Mouse (Mus musculus) cerebellum, postnatal 10 days (tissue): ENCODE measurements around the gene Brix1.

ENCODE experiments used
- DNase-seq, 2 experiments: peaks; one replicate each; pipeline ENCODE4 v3.0.0; 2021; ENCODE audit warnings: mixed read lengths in 2 of 2

Brix1 gene

GRCm38 (mm10) chr15:10442275-10442674, 43.5 kb downstream of the Brix1 start:
- no peak for DNase-seq

GRCm38 (mm10) chr15:10441493-10441892, 44.3 kb downstream of the Brix1 start:
- DNase-seq = no peak

DNA sequence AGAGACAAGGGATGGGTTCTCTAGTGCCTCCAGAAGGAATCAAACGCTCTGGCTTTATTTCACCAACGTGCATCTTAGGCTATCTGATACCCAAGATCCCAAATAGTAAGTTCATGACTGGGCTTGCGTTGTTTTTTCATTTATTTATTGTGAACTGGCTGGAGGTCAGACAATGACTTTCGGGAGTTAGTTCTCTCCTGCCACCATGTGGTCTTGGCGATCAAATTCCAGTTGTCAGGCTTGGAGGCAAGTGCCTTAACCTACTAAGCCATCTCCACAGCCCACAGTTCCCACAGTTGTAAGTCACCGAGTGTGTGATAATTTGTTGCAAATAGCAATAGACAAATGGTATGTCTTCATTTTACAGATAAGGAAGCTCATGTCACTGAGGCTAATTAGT, 45.8 kb downstream of the Brix1 start:
- peak; percentile 20 to 22 for DNase-seq

DNA sequence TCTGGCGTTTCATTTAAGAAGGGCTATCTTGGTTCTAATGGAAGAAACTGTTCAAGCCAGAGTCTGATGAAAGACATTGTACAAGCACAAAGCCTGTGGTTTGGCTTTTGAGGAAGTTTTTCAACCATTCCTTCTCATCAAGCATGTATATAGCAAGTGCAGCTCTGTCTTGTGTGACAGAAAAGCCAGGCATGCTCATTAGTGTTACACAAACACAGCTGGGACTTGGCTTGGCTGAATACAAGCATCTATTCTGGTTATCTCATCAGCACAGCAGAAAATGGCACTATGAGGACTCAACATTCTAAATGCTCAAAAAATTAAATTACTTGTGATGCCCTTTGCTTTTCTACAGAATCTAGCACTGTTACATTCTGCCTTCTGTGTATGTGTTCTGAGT, 48.9 kb downstream of the Brix1 start:
- no peak for DNase-seq

DNA sequence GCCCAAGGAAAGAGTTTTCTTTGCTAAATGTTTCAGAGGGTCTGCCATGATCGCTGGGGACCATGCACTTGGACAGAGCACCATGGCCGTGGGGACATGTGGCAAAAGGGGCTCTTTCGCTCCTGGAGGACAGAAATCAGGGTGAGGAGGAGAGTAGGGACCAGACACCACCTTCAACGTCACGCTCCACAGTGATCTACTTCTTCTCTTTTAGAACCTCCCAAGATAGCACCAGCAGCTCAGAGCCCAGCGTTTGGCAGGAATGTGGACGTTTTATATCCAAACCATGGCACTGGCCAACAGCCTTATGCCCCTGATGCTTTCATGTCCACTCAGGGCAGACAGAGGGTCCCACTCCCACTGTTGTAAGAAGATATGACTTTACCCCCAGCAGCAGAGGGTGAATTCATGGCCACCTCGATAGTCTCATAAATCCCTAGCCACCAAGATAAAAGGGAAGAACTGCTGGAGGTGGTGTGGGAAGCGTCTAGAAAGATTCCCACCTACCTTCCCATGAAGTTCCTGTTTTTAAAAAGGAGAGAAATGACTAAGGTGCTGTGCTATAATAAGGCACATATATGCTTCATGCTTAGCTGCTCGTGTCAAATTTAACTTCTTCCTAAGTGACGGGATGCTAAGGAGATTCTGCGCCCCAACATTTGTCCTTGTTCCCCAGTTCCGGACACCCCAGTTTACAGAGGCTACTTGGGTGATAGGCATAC, 59.0 kb downstream of the Brix1 start:
- no peak for DNase-seq

- DNase-seq = no peak
Observed at GRCm38 (mm10) chr15:10426124-10426523, 59.6 kb downstream of the Brix1 start.
